Mouse (Mus musculus) cerebellum, postnatal 10 days (tissue): ENCODE measurements at regions not wholly inside any gene's neighbourhood (a gene's known extent, or its start where the extent isn't known, plus 50 kb on each side); places are given as distances from the start of the nearest gene placed in this dataset.
A peak's percentile ranks its signal among the peaks of the same experiment; 100 is the strongest.

Experiments used
- DNase-seq, 2 experiments: peaks; one replicate each; pipeline ENCODE4 v3.0.0; 2021; ENCODE audit warnings: mixed read lengths in 2 of 2

DNA sequence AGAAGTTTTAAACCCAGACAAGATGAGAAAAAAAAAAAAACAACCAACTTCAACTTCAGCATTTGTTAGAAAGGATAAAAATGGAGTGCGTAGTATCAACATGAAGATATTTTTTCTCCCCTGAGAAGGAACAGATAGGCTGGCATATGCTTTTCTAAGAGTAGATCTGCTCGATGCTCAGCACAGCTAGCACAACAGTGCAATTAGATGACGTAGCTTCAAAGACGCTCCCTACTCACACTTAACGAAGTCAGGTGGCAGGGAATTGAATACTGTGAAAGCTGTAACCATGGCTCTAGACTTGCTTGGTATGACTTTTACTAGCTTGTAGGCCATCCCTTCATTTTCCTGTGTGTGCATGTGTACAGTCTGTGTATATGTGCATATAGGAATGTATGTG is 299.5 kb downstream of the Tmem182 start:
- DNase-seq, result no peak

DNA sequence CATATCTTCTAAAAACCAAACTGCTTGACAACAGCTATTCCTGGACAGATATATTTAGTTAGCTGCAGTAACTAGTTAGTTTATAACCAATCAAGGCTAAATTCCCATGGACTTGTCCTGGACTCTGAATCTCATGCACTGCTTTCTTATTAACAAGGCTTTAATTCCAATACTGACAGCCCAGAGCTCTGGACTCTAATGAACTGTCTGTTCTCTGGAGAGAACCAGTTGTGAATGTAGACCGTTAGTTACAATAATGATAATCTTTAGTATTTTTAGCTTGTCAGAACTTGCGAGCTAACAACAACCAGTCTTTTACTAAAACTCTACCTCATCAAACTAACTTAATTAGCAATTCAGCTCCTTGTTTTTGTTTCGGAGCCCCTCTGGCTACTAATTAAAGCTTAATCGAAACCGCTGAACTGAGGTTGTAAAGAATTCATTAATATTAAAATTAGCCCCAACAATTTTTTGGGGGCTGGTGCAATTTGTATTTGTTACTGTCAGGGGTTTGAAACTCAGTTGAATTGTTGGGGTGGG is 316.3 kb downstream of the Tmem182 start:
- no peak for DNase-seq

DNA sequence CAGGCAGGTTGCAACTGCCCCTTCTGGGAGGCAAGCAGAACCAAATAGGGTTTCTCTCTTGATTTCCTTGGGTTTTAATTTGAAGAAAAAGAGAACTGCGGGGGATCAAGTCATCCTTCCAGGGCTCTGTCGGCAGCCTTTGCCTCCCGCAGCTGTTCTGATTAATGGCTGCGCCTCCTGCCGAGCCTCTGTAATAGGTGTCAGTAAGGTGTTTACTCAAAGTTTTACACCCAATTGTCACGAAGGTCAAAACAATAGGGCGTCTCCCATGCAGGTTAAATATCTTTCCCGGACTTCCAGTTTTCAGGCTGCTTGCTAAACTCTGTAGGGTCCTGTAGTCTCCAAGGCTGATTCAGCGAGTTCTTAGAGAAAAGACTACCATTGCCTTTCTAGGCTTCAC is 326.0 kb downstream of the Tmem182 start:
- DNase-seq, result no peak

DNA sequence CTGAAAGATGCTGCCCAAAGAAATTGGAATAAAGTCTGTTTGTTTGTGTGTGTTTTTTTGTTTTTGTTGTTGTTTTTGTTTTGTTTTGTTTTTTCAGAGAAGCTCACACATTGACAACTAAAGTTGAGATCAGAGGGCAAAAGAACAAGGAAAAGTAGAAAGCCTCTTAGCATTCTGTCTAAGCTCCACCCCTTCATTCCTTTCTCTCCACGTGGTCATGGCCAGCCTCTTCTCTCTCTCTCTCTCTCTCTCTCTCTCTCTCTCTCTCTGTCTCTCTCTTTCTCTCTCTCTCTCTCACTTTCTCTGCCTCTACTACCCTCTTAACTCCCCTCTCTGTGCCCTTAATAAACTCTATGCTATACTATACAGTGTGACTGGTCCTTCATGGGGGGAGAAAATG is 327.7 kb downstream of the Tmem182 start:
- no peak for DNase-seq

DNA sequence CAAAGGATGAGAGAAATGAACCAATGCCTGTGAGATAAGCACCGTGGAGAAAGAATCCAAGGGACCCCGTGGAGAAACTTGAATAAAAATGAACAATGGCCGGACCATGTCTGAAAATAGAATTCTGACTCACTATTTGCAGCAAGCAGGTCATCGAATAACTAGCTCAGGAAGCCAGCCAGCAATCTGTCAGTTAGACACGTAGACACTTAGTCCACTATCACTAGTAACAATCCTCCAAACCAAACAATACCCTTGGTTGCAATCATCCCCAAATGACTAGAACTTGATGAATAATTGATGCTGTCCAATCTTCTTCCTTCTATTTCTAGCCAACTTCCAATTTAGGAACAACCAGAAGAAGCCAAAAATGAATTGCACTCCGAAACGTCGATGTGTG is 328.5 kb downstream of the Tmem182 start:
- no peak for DNase-seq

DNA sequence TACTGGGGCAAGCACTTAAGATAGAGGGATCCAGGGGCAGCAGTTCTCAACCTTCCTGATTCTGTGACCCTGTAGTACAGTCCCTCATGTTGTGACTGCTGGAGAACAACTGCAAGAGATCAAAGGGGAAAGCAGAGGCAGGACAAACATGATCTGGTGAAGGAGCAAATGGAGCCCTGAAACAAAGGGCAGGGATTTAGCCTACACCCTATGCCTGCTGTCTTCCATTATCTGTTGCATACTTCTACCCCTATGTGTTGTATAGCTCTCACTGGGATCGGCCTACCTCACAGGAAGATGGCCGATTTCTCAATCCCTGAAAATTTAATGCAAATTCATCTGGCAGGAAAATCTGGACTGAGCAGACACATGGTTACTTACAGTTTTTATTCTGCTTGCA is 334.3 kb downstream of the Tmem182 start:
- DNase-seq, result no peak

DNA sequence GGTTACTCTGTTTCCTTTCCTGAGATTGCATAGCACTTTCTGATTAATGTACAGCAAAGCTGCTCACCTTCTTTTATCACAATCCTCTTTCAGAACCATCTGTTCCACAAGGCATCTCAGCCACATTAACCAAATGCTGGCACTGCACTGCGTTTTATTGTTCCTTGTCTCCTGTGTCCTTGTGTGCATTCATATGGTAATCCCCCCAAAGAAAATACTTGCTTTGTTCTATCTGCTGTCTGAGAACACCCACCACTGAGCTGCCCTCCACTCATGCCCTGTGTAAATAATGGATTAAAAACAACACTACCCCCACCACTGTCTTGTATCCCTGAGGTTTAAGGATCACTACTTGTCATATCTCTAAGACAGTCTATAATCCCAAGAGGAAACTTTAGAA is 335.1 kb downstream of the Tmem182 start:
- no peak for DNase-seq

DNA sequence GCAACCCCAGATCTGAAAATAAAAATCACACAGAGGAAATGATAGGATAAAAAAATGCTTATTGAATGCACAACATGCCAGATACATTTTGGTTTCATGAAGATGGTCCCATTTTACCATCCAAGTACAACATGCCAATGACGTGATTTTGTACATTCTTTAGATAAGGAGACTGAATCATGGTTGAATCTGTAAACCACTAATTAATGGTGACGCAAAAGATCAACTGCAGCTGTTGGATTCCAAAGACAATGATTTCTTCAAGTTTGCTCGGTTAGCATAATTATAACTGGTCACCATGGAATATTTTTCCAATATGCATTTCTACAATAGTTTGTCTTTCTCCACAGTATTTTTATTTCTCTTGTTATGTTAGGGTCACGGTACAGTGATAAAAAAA is 336.6 kb downstream of the Tmem182 start:
- DNase-seq, result no peak

DNA sequence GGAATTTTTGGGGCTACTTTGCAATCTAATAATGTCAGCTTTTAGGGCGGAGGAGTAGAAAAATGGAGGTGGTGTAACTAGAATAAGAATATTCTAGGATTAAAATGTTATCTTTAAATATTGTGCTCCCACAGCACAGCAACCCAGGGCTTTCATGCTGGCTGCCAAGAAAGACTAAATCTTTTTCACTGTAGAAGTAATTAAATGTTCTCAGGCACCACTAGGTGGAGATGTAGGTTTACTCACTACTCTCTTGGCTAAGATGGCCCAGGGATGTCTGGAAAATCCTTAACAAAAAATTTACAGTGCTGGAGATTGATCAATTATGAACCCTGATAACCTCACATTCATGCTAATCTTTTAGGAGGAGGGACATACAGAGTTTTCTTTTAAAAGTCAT is 347.1 kb downstream of the Tmem182 start:
- peak; percentile 47 to 72 for DNase-seq

DNA sequence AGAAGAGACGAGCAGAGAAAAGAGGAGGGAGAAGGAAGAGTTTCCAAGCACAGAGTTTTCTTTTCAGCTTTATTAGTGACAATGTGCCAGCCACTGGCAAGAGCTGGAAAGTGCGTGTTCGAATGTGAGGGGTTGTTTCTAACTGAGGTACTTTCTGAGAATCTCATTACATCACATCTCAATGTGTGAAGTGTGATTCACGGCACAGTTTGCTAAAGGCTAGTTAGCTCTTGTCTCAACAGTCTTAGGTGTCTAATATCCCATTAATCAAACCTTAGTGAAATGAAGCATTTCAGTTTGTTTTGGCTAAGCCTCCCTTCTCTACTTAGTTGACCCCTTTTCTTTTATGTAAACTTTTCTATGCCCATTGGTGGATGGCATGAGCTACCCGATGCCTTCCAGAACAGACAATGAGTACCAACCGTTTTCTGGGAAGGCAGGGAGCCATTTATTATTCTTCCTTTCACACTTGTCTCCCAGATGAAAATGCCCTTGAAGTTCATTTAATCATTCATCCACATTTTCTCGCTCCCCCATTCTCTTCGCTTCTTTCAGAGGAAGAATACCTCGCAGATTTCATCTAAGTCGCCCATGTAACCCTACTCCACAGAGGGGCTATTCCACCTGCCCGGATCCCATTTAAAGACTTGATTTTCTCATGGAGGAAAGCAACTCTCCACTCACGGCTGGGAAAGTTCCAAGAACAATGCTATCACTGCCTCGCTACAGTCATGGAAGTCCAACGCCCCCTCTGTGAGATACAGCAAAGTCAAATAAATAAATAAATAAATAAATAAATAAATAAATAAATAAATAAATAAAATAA is 348.0 kb downstream of the Tmem182 start:
- no peak for DNase-seq

DNA sequence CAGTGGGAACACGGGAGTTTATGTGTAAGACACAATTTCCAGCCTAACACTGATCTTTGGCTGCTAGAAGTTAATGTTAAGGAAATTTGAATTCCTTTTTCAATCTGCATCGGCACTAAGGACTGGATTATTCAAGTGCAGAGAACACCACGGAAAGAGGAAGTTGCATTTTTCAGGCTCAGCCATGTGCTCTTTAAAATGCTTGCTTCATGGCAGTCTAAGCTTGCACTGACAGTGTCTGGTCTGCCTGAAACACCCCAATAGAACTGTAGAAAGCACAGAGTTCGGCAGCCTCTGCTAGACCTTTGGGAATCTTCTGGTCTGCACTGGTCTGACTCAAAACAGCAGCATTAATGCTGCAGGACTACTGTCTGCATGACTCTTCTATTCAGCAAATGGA is 348.8 kb downstream of the Tmem182 start:
- no peak for DNase-seq

DNA sequence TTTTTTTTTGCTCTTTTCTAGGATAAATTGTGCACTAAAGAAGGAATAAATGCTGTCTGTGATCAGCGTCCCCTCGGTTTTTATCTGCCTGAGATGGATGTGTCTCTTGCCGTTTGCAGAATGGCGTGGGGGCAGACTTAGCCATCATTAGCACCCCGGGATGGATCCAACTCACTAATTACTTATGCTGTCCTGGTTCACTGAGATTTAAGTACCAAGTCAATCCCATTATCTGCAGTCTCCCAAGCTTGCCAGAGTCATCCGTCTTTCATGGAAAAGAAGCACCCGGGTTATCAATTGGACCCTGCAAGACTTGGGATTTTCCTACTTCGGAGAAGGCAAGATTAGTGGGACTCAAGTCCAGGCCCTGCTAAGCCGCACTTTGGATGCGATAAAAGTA is 351.5 kb downstream of the Tmem182 start:
- DNase-seq, result peak in 1 of 2 experiments; percentile 17

DNA sequence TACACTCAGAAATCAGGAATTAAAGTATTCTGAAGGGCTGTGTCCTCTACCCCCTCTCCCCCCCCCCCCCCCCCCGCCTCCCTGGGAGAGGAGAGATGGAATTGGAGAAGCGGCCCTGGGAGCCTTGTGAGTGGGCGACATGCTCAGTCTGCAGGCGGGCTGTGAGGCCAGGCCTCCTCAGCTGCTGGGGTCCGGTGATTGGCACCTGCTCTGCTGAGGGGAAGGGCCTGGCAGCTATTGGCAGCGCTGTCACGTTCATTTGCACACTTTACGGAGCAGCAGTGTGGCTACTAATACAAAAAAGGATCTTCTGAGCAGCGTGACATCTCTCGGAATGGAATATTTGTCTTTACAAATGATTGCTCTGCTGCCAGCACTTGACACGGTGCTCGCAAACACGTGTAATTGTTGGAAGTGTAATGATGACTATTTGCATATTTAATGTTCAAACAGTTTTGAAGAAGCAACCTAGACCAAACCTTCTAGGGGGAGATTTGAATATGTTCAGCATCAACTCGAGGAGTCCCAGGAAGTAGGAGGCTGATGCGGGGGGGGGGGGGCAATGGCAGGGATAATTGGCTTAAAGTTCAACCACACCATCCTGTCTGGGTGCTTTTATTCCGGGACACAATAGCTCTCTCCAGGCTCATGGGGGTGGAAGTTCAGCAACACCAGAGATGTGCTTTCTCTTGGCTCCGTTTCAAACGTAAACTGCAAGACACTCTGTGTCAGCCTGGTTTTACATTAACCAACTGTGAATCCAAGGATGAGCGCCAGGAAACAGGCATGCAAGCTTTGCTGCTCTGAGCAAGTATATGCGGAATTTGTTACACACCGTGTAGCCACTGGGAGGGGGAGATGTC is 352.5 kb downstream of the Tmem182 start:
- peak; percentile 73 to 80 for DNase-seq

DNA sequence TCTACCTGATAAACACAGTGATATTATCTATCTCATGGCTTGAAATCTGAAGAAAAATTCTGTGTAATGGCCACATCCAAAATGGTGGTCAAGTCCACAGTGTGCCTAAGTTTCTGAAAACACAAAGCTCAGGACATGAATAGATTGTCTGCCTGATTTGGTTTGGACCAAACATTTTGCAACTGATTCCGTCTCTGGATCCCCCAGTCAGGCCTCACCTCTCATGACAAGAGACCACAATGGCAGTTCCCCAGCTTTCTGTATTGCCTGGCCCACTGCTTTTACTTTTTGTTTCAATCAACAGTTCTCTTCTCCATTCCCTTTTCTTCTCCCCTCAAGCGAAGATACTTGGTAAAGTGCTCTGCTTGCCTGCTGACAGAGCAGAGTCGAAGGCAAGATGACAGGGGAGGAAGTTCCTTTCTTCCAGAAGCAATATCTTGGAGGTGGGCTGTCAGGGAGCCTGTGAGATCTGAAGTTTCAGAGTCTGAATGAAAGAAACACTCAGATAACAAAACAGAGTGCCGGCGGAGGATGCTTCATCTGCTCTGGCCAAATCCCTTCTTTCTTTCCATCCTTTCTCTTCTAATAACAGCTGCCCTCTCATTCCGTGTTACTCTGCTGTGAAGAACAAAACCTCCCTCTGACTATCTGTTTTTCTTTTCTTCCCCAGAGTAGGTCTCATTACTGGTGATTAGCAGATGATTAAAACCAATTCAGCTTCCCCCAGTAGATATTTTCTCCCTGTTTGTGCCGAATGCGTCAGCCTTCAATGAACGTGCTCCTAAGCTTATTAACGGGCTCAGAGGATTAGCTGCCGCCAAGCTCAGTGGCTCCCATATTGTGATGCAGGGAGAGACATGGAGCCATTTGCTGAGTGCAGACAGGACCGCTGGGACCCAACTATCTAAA is 360.7 kb downstream of the Tmem182 start:
- peak in 1 of 2 experiments; percentile 13 for DNase-seq

DNA sequence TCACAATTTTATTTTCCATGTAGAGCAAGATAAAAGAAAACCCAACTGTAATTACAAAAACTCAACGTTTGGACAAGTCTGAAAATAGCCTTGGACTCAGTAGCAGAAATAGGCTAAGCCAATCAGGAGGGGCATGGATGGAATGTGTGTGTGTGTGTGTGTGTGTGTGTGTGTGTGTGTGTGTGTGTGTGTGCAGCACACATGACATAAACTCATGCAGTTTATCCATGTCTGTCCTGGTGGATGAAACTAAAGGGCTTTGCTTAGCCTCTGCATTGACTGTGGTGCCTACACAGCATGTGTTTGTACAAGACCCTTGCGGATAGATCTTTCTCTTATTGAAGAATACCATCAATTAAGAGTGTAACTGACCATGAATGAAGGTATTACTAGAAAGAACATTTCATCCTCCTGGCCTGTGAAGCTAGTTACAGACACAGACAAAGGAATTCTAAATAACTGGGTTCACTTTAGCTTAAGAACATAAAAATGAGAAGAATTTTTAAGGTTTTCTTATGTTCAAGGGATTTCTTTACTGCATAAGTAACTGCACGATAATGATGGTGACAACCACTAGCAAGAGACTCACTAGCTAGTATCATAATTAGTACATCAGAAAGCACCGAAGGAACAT is 361.5 kb downstream of the Tmem182 start:
- DNase-seq, result no peak

DNA sequence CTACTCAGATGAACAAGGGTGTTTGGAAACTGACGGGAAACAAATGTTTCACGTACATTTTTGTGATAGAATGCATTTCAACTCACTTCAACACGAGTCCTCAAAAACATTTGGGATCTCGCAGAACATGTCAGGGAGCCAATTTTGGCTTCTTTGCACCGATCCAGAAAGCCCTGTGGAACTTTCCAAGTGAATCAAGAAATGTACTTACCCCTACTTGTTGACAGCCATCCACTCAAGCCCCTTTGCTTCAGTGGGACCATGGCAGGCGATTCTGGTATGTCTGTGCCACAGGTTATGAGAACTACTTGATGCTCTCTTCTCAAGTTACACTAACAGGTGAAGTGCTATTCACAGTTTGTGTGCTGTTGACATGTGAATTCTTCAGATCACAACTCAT is 381.6 kb downstream of the Tmem182 start:
- no peak for DNase-seq

DNA sequence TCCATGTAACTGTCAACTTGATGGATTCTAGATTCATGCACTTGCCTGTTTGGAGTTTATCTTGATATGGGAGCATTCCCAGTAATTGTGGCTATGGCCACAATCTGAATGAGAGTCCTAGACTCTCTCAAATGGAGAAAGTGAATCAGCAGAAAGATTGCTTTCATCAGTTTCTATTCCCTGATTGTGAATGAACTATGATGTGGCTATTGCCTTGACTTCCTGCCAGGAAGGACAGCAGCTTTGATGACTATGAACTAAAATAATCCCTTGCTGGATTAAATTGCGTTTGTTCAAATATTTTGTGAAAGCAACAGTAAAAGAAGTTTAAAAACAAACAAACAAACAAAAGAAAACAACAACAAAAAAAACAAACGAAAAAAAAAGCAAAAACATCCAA is 407.5 kb downstream of the Tmem182 start:
- DNase-seq, result no peak

DNA sequence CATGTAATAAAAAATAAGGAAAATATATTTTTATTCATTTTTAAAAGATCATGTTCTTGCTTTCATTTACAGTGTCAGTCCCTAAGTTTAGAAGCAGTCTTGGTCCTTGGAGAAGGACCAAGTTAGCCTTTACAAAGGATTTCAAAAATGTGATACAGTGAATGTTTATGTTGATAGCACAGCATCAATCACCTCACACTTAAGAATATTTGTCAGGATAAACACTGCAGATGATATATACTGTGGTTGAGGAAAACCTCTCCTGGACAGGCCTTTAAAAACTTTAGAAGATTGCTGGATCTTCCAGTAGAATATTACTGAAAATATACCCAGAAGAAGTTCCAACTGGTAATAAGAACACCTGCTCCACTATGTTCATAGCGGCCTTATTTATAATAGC is 420.4 kb downstream of the Tmem182 start:
- DNase-seq, result no peak

DNA sequence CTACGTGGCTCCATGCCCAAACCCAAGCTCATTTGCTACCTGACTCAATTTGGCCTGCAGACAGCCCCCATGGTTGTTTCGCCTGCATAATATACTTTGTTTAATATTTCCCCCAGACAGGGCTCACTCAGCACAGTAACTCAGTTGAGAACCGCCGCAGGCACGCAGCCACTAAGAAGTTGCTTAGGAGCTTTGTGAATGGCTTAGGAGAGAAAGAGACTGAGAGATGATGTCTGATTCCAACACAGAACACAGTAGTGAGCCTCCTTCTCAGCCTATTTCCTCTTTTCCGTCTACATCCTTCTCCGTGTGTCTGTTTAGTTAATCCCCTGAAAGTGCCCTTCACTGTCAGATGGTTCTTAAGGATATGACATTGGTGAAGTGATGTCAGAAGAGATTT is 429.9 kb downstream of the Tmem182 start:
- no peak for DNase-seq

DNA sequence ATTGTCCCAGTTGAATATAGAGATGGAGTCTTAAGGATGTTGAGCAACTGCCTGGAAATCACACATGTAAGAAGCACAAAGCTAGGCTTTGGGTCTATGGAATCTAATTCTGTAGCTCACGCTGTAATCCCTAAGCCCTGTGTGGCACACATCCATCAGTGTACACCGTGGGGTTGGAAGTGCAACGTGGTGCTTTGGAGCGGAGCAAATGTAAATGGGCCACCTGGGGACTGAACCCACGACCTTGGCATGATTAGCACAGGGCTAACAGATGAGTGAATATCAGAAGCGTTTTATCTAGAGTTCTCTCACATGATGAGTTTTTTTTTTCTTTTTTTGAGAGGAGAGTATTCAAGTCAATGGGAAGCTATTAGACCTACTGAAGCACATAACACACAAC is 437.6 kb downstream of the Tmem182 start:
- DNase-seq, result peak; percentile 26 to 61

DNA sequence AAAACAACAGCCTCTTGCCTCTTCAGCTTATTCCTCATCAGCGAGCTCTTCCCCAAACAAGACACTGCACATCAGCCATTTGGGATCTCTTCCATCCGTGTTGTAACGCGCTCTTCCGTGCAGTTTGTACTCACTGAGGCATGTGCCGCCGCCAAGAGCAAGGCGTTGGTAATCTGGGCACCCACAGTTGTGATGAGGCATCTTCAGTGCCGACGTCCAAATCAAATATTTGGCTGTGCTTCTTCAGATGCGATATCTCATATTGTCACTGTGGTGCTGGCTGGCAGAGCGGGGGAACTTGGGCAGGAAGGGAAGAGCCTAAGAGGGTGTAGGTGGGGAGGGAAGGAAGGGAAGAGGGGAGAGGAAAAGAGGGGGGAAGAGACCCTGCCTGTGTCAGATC is 439.2 kb downstream of the Tmem182 start:
- peak; percentile 49 to 55 for DNase-seq

DNA sequence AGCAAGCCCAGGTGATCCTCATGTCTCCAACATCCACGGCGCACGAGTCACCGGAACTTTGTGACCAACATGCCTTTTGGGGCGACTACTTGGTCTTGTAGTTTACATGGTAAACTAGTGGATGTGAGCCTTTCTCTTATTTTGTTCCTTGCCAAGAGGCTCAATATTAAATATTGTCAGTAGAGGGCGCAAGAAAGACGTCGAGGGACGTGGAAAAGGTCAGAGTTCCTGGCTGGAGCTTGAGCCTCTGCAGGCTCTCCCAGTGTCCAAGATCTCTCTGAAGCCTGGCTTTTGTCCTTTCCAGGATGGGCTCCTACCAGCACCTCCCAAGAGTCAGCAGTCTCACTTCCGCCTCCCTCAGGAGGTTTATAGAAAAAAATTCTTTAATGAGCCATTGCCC is 458.8 kb downstream of the Tmem182 start:
- DNase-seq, result peak; percentile 56 to 78
